Mouse (Mus musculus): Measurements from ENCODE around the gene Cdh18.

DNA sequence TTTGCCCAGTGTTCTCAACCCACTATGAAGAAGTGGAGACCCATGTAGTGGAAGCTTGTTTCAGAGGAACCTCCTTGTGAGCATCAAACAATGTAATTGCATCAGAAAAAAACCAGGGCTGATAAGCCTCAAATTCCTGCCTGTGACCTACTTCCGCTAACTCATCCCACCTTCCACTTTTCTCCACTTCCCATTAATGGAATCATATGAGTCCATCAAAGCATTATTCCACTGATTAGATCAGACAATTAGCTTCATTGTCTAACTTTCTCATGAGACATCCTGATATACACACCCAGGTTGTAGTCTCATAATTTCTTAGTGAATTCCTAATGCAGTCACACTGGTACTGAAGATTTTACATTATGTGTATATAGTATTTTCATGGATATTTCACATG is 859.4 kb downstream of the Cdh18 start:
- TF ChIP-seq CTCF (IDR thresholded peaks at IDR 0.05; ENCODE audit: low read depth, low read length) = no peak
- TF ChIP-seq POLR2A (IDR thresholded peaks at IDR 0.05; ENCODE audit: extremely low read depth, insufficient read depth, low read length) = no peak

Measured in liver, adult 2 months (tissue).